Mouse (Mus musculus): ENCODE measurements around the gene Osbpl5. TPM values are rescaled to one million over a fixed set of nuclear protein-coding genes. Genes with fewer than 3 reads are reported as not detected.
"Not testable (repeated sequence)": the region's sequence is repeated elsewhere in the genome, so short reads cannot be mapped to it uniquely, and the experiment has no call there.

The Osbpl5 gene
- total RNA-seq, 2 experiments from 2014 or later = 28.7 to 32.2 TPM

- DNase-seq = no peak
Measured at GRCm38 (mm10) chr7:143712771-143713348, 43.9 kb downstream of the Osbpl5 start.

GRCm38 (mm10) chr7:143712023-143712422 lies 44.8 kb downstream of the Osbpl5 start:
- DNase-seq = no peak
- intact Hi-C loops (cut with DNase I) = no loop called here

More at GRCm38 (mm10) chr7:143712771-143713348, 43.9 kb downstream of the Osbpl5 start:
- intact Hi-C loops (cut with DNase I) = no loop called here

GRCm38 (mm10) chr7:143711381-143711780 lies 45.4 kb downstream of the Osbpl5 start:
- intact Hi-C loops (cut with DNase I) = no loop called here
- DNase-seq = no peak

- DNase-seq = no peak
- intact Hi-C loops (cut with DNase I) = no loop called here
Measured at GRCm38 (mm10) chr7:143709395-143709794, 47.4 kb downstream of the Osbpl5 start.

- intact Hi-C loops (cut with DNase I) = loop anchor here (1.0 kb wide), 2 partner anchors 41 to 57 kb away; no protein-coding TSS in a partner anchor
- DNase-seq = peak; percentile 94 to 97
Measured at GRCm38 (mm10) chr7:143706697-143707438, 49.9 kb downstream of the Osbpl5 start.

GRCm38 (mm10) chr7:143696140-143696539 lies 60.6 kb downstream of the Osbpl5 start:
- intact Hi-C loops (cut with DNase I) = loop anchor here (1.0 kb wide), 1 partner anchor 112 kb away; no protein-coding TSS in a partner anchor
- DNase-seq = peak; percentile 29 to 62

GRCm38 (mm10) chr7:143694550-143694949 lies 62.2 kb downstream of the Osbpl5 start:
- intact Hi-C loops (cut with DNase I) = no loop called here
- no peak for DNase-seq

- intact Hi-C loops (cut with DNase I) = no loop called here
- no peak for DNase-seq
Measured at GRCm38 (mm10) chr7:143692746-143693510, 63.9 kb downstream of the Osbpl5 start.

- DNase-seq = no peak
- intact Hi-C loops (cut with DNase I) = no loop called here
Measured at GRCm38 (mm10) chr7:143691909-143692308, 64.9 kb downstream of the Osbpl5 start.

DNA sequence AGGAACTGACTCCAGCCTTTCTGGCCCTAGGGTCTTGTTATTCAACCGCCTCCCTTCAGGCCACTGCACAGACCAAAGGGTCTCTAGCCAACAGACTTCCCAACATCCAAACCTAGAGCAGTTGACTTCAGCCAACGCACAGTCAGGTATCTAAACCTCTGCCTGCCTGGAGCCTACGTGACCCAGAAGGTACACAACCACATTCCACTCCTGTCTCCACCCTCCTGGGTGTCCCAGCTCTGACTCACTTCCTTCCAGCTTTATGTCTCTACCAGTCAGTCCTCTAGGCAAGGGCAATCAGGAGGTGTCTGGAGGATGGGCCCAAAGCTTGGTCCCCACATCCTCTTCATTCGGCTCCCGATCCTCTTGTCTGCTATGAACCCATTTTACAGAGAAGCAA lies 65.6 kb downstream of the Osbpl5 start:
- no peak for DNase-seq
- intact Hi-C loops (cut with DNase I) = no loop called here

GRCm38 (mm10) chr7:143689946-143690345 lies 66.8 kb downstream of the Osbpl5 start:
- intact Hi-C loops (cut with DNase I) = no loop called here
- no peak for DNase-seq

DNA sequence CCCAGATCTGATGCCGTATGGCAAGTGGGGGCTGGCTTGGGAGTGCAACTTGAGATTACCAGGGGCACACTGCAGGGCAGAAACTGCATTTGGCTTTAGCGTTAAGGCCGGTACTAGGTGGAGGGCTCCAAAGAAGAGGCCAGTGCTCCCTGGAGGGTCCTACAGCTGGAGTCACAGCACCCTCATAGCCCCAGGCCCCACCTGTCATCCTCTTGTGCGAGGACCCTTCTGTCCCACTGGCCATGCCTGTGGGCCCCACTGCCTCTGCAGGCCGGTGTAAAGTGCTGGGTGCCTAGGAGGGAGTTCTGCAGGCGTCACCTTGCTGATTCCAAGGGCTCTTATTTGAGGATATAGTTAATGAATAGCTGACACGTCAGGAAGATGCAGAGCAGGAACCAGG lies 67.3 kb downstream of the Osbpl5 start:
- intact Hi-C loops (cut with DNase I) = no loop called here
- no peak for DNase-seq

DNA sequence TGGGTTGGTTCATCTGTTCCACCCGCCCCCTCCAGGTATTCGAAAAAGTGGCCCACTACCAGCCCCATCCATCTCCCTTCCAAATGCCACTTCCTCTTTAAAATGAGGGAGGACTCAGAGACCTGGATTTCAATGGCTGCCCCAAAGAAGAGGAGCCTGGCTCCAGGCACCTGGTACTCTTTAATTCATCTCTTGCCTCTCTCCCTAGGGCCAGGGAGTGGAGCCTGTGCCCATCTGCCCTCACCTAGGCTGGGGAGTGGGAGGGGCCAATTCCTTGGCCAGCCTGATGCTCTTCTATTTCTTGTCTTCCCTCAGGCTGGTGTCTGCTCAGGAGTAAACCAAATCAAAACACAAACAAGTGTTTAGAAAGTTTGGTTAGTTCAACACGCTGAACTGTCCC lies 70.1 kb downstream of the Osbpl5 start:
- DNase-seq; intact Hi-C loops (cut with DNase I): not testable (repeated sequence)

DNA sequence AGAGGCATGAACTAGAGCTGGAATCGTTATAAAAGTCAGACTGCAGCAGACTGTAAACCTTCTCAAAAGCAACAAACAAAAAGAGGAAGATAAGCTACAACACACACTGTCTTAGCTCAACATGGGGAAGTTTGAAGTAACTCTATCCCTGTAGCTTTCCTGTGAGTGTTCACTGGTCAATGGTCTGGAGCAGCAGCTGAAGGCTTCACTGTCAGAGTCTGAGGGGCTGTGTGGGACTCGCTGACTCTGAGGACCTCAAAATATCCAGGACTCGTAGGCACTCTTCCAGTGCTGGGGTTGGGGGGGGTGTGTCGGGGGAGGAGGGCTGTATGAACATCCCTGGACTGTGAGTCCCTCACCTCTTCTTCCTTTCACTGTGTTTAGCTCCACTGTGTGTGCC lies 70.6 kb downstream of the Osbpl5 start:
- intact Hi-C loops (cut with DNase I); DNase-seq: not testable (repeated sequence)

- DNase-seq = peak; percentile 83
- intact Hi-C loops (cut with DNase I) = no loop called here
Measured at GRCm38 (mm10) chr7:143685359-143686067, 71.3 kb downstream of the Osbpl5 start, which contains the start of gene Tnfrsf23. Gene Tnfrsf23, minus strand, starts transcription at chr7:143685872.

DNA sequence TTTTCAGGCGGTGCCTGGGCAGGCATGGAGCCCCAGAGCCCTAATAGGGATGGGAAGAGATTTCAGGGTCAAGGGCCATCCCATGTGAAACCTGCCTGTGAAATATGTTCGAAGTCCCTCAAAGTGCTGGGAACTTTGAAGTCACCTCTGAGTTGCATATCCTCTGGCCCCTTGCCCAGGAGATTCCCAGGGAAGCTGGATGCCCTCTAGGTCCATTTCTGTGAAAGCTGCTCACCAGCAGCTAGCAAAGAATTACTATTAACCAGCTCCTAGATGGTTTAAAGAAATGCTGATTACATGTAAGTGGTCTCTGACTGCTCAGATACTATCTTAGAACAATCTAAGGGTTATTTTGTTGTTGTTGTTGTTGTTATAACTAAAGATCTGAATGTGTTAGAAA lies 72.2 kb downstream of the Osbpl5 start:
- DNase-seq; intact Hi-C loops (cut with DNase I): not testable (repeated sequence)

GRCm38 (mm10) chr7:143681566-143681965 lies 75.2 kb downstream of the Osbpl5 start:
- no peak for DNase-seq
- intact Hi-C loops (cut with DNase I) = no loop called here

GRCm38 (mm10) chr7:143680836-143681235 lies 75.9 kb downstream of the Osbpl5 start:
- intact Hi-C loops (cut with DNase I); DNase-seq: not testable (repeated sequence)

DNA sequence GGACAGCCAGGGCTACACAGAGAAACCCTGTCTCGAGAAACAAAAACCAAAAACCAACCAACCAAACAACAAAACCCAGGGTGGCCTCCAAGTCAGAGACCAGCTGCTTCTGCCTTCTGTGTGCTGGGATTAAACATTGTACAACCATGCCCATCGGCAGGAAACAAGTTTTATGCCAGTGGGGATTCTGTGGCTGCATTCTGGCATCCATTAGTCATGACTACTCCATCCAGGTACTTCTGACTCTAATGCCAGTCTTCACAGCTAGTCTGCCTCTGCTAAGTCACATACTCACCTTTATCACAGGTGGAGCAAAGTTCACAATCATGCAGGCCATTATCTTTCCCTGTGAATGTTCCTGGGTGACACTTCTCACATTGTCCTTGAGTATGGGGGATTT lies 77.1 kb downstream of the Osbpl5 start:
- intact Hi-C loops (cut with DNase I); DNase-seq: not testable (repeated sequence)

- intact Hi-C loops (cut with DNase I) = no loop called here
- no peak for DNase-seq
Measured at GRCm38 (mm10) chr7:143666427-143667311, 90.1 kb downstream of the Osbpl5 start.
